Mouse (Mus musculus) CD4-positive, CD25-positive, alpha-beta regulatory T cell, adult 4 months (primary cell): ENCODE data around the gene Olfr948. TPM values are rescaled to one million over a fixed set of nuclear protein-coding genes. Genes with fewer than 3 reads are reported as not detected.

ENCODE experiments used
- ATAC-seq: one replicate; pipeline ENCODE4 v1.8.0; 2017
- polyA plus RNA-seq, 2 experiments: library from polyadenylated mRNA; unstranded; fragments of 100-300 nt; shearing (Covaris generic); gene quantifications; one replicate each; pipeline ENCODE4 v1.2.1; 2017

The Olfr948 gene
- not detected for polyA plus RNA-seq

DNA sequence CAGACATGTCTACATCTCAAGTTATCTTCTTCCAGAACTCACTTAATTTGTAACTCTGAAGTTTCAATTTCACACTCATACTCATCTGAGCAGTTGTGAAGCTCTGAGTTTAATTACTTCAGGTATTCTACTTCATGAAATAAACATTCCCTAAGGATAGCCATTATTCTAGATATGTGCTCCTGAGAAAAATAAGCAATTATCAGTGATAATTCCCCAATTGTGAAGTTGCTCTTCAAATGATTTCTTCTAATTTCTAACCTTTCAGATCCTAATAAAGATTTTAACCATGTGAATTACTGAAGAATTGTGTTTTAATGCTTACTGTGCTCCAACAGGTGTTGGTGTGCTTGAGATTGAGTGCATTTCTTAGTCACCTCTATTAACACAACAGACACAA is at the start of gene Olfr948:
Gene Olfr948 (minus strand): TSS at position 101 of the 400 bp plus-strand sequence.
- ATAC-seq: no peak

DNA sequence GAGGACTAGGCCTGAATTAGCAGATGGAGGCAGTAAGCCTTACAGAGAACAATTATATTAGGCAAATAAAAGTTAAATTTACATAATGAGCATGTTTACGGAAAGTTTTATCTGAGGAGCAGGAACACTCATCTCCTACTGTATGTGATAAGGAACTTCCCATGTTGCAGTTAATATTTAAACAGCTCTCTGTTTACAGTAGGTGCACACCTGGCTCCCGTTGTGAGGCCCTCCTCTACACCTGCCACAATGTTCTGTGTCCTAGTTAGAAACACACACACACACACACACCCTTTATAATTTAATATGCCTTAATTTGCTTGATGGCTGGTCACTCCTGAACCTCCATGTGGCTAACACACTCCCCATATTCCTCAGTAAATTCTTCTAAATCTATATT is 38.7 kb downstream of the Olfr948 start:
- ATAC-seq: no peak

DNA sequence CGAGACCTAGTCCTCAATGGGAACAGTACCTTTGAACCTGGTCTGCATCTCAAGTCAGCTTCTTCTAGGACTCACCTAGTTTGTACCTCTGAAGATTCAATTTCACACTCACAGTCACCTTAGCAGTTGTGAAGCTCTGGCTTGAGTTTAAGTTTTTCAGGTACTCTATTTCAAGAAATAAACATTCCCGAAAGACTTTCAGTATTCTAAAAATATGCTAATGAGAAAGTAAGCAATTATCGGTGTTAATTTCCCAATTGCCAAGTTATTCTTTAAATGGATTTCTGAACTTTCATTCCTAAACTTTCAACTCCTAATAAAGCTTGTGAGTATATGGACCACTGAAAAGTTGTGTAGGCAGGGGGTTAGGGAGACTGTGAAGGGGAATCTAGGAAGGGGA is 49.1 kb downstream of the Olfr948 start, which contains the start of gene Olfr945:
Gene Olfr945 (minus strand): TSS at position 101 of the 400 bp plus-strand sequence.
- no peak for ATAC-seq

Other genes starting within 250 kb of the Olfr948 start
- not detected for gene Olfr938, start 247.2 kb downstream of the Olfr948 start, polyA plus RNA-seq
- gene Olfr27, start 197.9 kb downstream of the Olfr948 start, polyA plus RNA-seq: not detected
- not detected for gene Olfr943, start 159.7 kb downstream of the Olfr948 start, polyA plus RNA-seq
- not detected for gene Olfr944, start 124.1 kb downstream of the Olfr948 start, polyA plus RNA-seq
- not detected for gene Olfr1537, start 76.1 kb downstream of the Olfr948 start, polyA plus RNA-seq
- gene Olfr945, start 49.2 kb downstream of the Olfr948 start, polyA plus RNA-seq: not detected
- not detected for gene Olfr951, start 61.4 kb upstream of the Olfr948 start, polyA plus RNA-seq
- not detected for gene Olfr952, start 101.1 kb upstream of the Olfr948 start, polyA plus RNA-seq
- gene Olfr954, start 130.7 kb upstream of the Olfr948 start, polyA plus RNA-seq: not detected
- gene Olfr955, start 145.9 kb upstream of the Olfr948 start, polyA plus RNA-seq: not detected
- gene Olfr44, start 167.9 kb upstream of the Olfr948 start, polyA plus RNA-seq: not detected
- not detected for gene Olfr957, start 189.8 kb upstream of the Olfr948 start, polyA plus RNA-seq
- gene Olfr958, start 228.0 kb upstream of the Olfr948 start, polyA plus RNA-seq: not detected
- not detected for gene Olfr959, start 249.5 kb upstream of the Olfr948 start, polyA plus RNA-seq